12 mouse cellular contexts compared by ENCODE assay signal in genomic region chr2:180896819-180897625, GRCm38 (mm10). TPM values are rescaled to one million over a fixed set of nuclear protein-coding genes. Genes with fewer than 3 reads are reported as not detected.
DNase-seq lines count a peak whose midpoint lies in the region; ATAC-seq and TF ChIP-seq lines count a peak whose summit lies in the region.
"Had no signal": no experiment of that assay in that cellular context is flagged by ENCODE, and none has a peak within 500 bp of the region (broad histone marks: within the 10 kb centered on the region; RNA-seq: fewer than 3 reads in every experiment).

No protein-coding gene starts in this region.

- H3K4me2 ChIP-seq in forebrain, postnatal 0 days (ENCODE audit: low read depth): peak overlapping the region; percentile 61; the same call in 1 of the 2 replicates
- H3K4me2 ChIP-seq in neural tube, embryonic 14.5 days (ENCODE audit: low read depth, low read length): no peak overlapping the region

- peak; percentile 51 for DNase-seq in cerebellum, adult 8-10 months
- peak; percentile 23 for DNase-seq in forebrain, postnatal 0 days
- DNase-seq in layer of hippocampus, adult 9-11 months: peak; percentile 36
- DNase-seq in thymus, postnatal 14 days: no peak
- DNase-seq in adrenal gland, adult 8-10 months: no peak
- no peak for DNase-seq in B cell, adult 2 months
- DNase-seq: adrenal gland, adult 2 months had no signal

- WGBS in forebrain, postnatal 0 days: 54% methylated on average over 15 of the region's 15 CpGs
- WGBS in neural tube, embryonic 14.5 days: 56% methylated on average over 15 of the region's 15 CpGs

- peak overlapping the region; percentile 66 for H3K27ac ChIP-seq in forebrain, postnatal 0 days (ENCODE audit: low read depth, low read length)
- peak overlapping the region; percentile 99 for H3K27ac ChIP-seq in neural tube, embryonic 14.5 days (ENCODE audit: low read depth, low read length)

- no peaks in the 10 kb centered on the region for H3K9me3 ChIP-seq in forebrain, postnatal 0 days (ENCODE audit: low read length)
- H3K9me3 ChIP-seq in neural tube, embryonic 14.5 days (ENCODE audit: control insufficient read depth, low read length): no peaks in the 10 kb centered on the region

- H3K4me3 ChIP-seq in forebrain, postnatal 0 days (ENCODE audit: low read depth, low read length): no peak overlapping the region
- H3K4me3 ChIP-seq in neural tube, embryonic 14.5 days (ENCODE audit: low read depth, low read length): no peak overlapping the region

- H3K4me1 ChIP-seq in forebrain, postnatal 0 days (ENCODE audit: insufficient read depth): peaks cover 16% of the 10 kb centered on the region
- H3K4me1 ChIP-seq in neural tube, embryonic 14.5 days (ENCODE audit: control insufficient read depth, insufficient read depth, low read length): peaks cover 36% of the 10 kb centered on the region

- H3K36me3 ChIP-seq in forebrain, postnatal 0 days (ENCODE audit: insufficient read depth): peaks cover 6% of the 10 kb centered on the region
- 0 out of 2 replicates have a peak, but pooled peaks cover 4% of the 10 kb centered on the region for H3K36me3 ChIP-seq in neural tube, embryonic 14.5 days (ENCODE audit: control insufficient read depth, insufficient read depth, low read length)

- no peak for ATAC-seq in cerebellum, adult (ENCODE audit: insufficient number of reproducible peaks, low FRiP score, low TSS enrichment)
- ATAC-seq in forebrain, postnatal 0 days: no peak
- ATAC-seq in neural tube, embryonic 14.5 days (ENCODE audit: low read depth): no peak

- no peak overlapping the region for H3K9ac ChIP-seq in forebrain, postnatal 0 days
- H3K9ac ChIP-seq in neural tube, embryonic 14.5 days (replicated peaks; ENCODE audit: low read depth, low read length): 0 out of 2 replicates have a peak overlapping the region, but pooled peaks have one; percentile 28

- no peaks in the 10 kb centered on the region for H3K27me3 ChIP-seq in forebrain, postnatal 0 days (ENCODE audit: insufficient read depth, low read length)
- no peaks in the 10 kb centered on the region for H3K27me3 ChIP-seq in neural tube, embryonic 14.5 days (ENCODE audit: control insufficient read depth, insufficient read depth, low read length)

- TF ChIP-seq CTCF in forebrain, postnatal 0 days (IDR thresholded peaks at IDR 0.05; ENCODE audit: low read depth): no peak

RNA-seq across cellular contexts. Expression of gene Ythdf1, which starts 23.7 kb away (rescaled TPM):
- total RNA-seq in forebrain, postnatal 0 days (2014; rRNA removed): 26.0 and 31.2 TPM in 2 replicates
- polyA plus RNA-seq in forebrain, postnatal 0 days (2015; fragmentation: Nextera tagmentation; extraction: Ambion mirVana): 49.9 and 51.7 TPM in 2 replicates
- polyA plus RNA-seq in neural tube, embryonic 14.5 days (2014; fragmentation: Nextera tagmentation; extraction: Ambion mirVana): 49.2 and 61.0 TPM in 2 replicates
- 10 to 100 TPM; 46.5 to 59.6 (median 53.0) TPM for total RNA-seq in adrenal gland, adult 8-10 months (2022)

RNA-seq across cellular contexts. Expression of gene Birc7, which starts 31.8 kb away (rescaled TPM):
- 0.38 TPM in 1 of 2 replicates, not detected in the other for total RNA-seq in forebrain, postnatal 0 days (2014; rRNA removed)
- polyA plus RNA-seq in forebrain, postnatal 0 days (2015; fragmentation: Nextera tagmentation; extraction: Ambion mirVana): 0.13 and 0.24 TPM in 2 replicates
- polyA plus RNA-seq in neural tube, embryonic 14.5 days (2014; fragmentation: Nextera tagmentation; extraction: Ambion mirVana): 0.15 and 0.31 TPM in 2 replicates
- total RNA-seq in adrenal gland, adult 8-10 months (2022): not detected
- total RNA-seq: adrenal gland, adult 2 months; gastrocnemius, postnatal 4 days; liver, adult 2 months had no signal
- polyA plus RNA-seq: adrenal gland, adult 2 months; liver, adult 2 months; spleen, adult 2 months had no signal

RNA-seq across cellular contexts. Expression of gene Nkain4, which starts 57.5 kb away (rescaled TPM):
- total RNA-seq in forebrain, postnatal 0 days (2014; rRNA removed): 35.9 and 43.7 TPM in 2 replicates
- 80.9 and 87.5 TPM in 2 replicates for polyA plus RNA-seq in forebrain, postnatal 0 days (2015; fragmentation: Nextera tagmentation; extraction: Ambion mirVana)
- polyA plus RNA-seq in neural tube, embryonic 14.5 days (2014; fragmentation: Nextera tagmentation; extraction: Ambion mirVana): 86.5 and 97.0 TPM in 2 replicates
- 1 to 10 TPM; 6.3 to 8.5 (median 6.8) TPM for total RNA-seq in adrenal gland, adult 8-10 months (2022)

Comparison
In these comparisons a context has a peak if more than half of its experiments do, and no peak if none do; other contexts are left out.
1. DNase-seq: peak in cerebellum, adult 8-10 months (single experiment), forebrain, postnatal 0 days (single experiment) and layer of hippocampus, adult 9-11 months (single experiment); none in thymus, postnatal 14 days (single experiment), adrenal gland, adult 8-10 months (single experiment) and B cell, adult 2 months (0 of 2).